Mouse (Mus musculus): ENCODE measurements around the gene Cyb5r4. TPM values are rescaled to one million over a fixed set of nuclear protein-coding genes. Genes with fewer than 3 reads are reported as not detected.

Cyb5r4 gene
- polyA plus RNA-seq, 1 experiment: 8.5 TPM

DNA sequence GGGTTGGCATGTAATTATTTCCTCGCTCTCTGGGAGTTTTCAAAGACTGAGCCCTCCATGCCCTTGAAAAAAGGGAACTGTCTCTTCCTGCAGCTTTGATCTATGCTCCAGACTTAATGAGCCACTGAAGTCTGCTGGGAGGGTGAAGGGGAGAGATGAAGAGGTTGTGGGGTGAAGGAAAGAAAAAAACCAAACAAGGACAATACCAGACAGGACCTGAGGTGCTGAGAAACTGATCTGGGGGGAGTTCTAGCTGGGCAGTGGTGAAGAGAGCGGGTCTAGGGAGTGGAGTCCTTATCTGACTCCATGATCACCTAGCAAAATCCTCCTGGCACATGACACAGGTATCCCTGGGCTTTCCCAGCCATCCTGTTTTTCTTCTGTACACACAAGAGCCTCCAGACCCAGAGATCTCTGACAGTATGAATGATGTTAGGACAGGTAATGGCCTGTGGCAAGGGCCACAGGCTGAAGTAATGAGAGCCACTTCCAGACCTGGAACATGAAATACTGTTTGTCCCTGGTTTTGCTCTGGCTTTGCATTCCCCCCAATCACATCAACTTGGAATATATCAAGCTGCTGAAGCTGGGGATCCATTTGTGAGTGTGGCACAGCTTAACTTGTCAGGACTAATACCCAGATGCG, 24.6 kb upstream of the Cyb5r4 start:
- Histone ChIP-seq H3K27me3 (ENCODE audit: control insufficient read depth, insufficient read depth, low read length) (no peaks in the 10 kb centered on the region), H3K36me3 (ENCODE audit: control insufficient read depth, insufficient read depth, low read length) (no peaks in the 10 kb centered on the region), H3K4me1 (replicated peaks; ENCODE audit: control insufficient read depth, insufficient read depth, low read length) (no peaks in the 10 kb centered on the region), H3K4me3 (ENCODE audit: control insufficient read depth, insufficient read depth, low read length) (no peak overlapping the region), H3K27ac (ENCODE audit: control insufficient read depth, insufficient read depth, low read length) (no peak overlapping the region)
- DNase-seq: no peak
- 55% methylated on average over 3 of the region's 3 CpGs for WGBS
- no peak for TF ChIP-seq POLR2A (IDR thresholded peaks at IDR 0.05; ENCODE audit: control insufficient read depth, extremely low read depth, insufficient read depth, low read length, poor library complexity)
- no peak for TF ChIP-seq CTCF (IDR thresholded peaks at IDR 0.05; ENCODE audit: borderline replicate concordance, control insufficient read depth, extremely low read depth, insufficient read depth, low read length, poor library complexity)

DNA sequence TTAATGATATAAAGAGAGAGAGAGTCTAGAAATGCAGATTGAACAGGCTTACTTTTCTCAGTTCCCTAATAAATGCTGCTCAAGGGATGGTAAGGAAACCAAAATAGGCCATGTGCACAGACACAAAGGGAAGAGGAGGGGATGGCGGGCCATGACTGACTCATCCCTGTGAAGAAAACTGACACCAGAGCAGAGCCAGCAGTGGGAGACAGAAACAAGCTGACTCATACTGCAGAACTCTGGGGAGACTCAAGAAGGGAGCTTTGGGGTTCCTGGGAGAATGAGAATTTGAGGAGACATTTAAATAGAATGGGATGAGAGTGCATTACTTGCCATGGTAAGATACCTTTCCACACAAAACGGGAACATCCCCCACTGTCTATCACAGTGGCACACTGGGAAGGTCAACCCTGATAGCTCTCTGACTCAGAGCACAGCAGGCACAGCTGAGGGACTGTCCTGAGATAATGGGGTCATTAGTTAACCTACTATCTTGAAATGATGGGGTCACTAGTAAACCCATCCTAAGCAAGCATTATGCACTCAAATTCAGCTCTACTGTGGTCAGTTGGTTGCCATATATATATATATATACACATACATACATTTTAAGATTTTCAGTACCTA, 21.7 kb upstream of the Cyb5r4 start:
- no peaks in the 10 kb centered on the region for H3K27me3 ChIP-seq (ENCODE audit: control insufficient read depth, insufficient read depth, low read length)
- no peaks in the 10 kb centered on the region for H3K4me1 ChIP-seq (replicated peaks; ENCODE audit: control insufficient read depth, insufficient read depth, low read length)
- WGBS: 67% methylated on average over 2 of the region's 2 CpGs
- H3K4me3 ChIP-seq (ENCODE audit: control insufficient read depth, insufficient read depth, low read length): no peak overlapping the region
- TF ChIP-seq CTCF (IDR thresholded peaks at IDR 0.05; ENCODE audit: borderline replicate concordance, control insufficient read depth, extremely low read depth, insufficient read depth, low read length, poor library complexity) (no peak), POLR2A (IDR thresholded peaks at IDR 0.05; ENCODE audit: control insufficient read depth, extremely low read depth, insufficient read depth, low read length, poor library complexity) (no peak)
- no peaks in the 10 kb centered on the region for H3K36me3 ChIP-seq (ENCODE audit: control insufficient read depth, insufficient read depth, low read length)
- H3K27ac ChIP-seq (ENCODE audit: control insufficient read depth, insufficient read depth, low read length): no peak overlapping the region
- DNase-seq: no peak

DNA sequence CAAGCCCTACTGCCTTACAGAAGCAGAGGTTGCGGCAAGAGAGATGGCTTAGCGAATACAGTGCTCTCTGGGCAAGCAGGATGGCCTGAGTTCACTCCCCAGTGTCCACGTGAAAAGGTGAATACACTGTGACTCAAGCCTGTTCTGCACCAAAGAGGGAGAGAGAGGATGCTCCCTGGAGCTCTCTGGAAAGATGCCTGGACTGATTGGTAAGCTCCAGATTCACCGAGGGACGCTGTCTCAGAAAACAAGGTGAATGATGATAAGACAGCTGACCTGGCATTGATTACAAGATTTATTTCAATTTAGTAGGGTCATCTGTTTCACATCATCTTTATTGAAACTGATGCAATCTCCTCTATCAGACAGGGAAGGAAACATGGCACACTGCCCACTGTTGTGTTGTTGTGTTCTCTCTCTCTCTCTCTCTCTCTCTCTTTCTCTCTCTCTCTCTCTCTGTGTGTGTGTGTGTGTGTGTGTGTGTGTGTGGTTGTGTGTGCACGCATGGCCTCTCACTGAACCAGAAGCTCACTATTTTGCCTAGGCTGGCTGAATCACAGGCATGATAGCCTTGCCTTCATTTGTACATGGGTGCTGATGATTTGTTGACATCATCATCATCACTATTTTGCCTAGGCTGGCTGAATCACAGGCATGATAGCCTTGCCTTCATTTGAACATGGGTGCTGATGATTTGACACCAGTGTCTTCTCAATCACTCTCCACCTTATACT, 16.9 kb upstream of the Cyb5r4 start:
- no peak overlapping the region for H3K4me3 ChIP-seq (ENCODE audit: control insufficient read depth, insufficient read depth, low read length)
- H3K4me1 ChIP-seq (replicated peaks; ENCODE audit: control insufficient read depth, insufficient read depth, low read length): no peaks in the 10 kb centered on the region
- no peak overlapping the region for H3K27ac ChIP-seq (ENCODE audit: control insufficient read depth, insufficient read depth, low read length)
- H3K27me3 ChIP-seq (ENCODE audit: control insufficient read depth, insufficient read depth, low read length): no peaks in the 10 kb centered on the region
- TF ChIP-seq CTCF (IDR thresholded peaks at IDR 0.05; ENCODE audit: borderline replicate concordance, control insufficient read depth, extremely low read depth, insufficient read depth, low read length, poor library complexity) (no peak), POLR2A (IDR thresholded peaks at IDR 0.05; ENCODE audit: control insufficient read depth, extremely low read depth, insufficient read depth, low read length, poor library complexity) (no peak)
- DNase-seq: no peak
- no peaks in the 10 kb centered on the region for H3K36me3 ChIP-seq (ENCODE audit: control insufficient read depth, insufficient read depth, low read length)
- WGBS: 82% methylated on average over 6 of the region's 6 CpGs

DNA sequence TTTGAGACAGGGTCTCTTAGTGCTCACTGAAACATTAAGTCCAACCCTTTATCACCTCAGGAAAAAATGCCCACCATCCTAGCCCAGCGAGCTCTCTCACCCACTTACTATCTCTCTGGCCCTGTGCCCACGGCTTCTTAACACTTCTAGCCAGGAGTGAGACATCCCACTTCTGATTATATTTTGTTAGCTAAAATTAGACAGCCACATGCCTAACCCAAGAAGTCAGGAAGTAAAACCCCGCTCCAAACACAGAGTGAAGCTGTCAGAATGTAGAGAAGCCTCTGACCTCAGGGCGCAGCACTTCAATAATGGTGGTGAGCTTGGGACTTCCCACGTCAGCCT, 16.4 kb upstream of the Cyb5r4 start:
- WGBS: 53% methylated on average over 5 of the region's 5 CpGs

GRCm38 (mm10) chr9:87008507-87008906, 13.3 kb upstream of the Cyb5r4 start:
- Histone ChIP-seq H3K36me3 (ENCODE audit: control insufficient read depth, insufficient read depth, low read length) (no peaks in the 10 kb centered on the region), H3K27ac (ENCODE audit: control insufficient read depth, insufficient read depth, low read length) (no peak overlapping the region), H3K4me3 (ENCODE audit: control insufficient read depth, insufficient read depth, low read length) (no peak overlapping the region), H3K4me1 (replicated peaks; ENCODE audit: control insufficient read depth, insufficient read depth, low read length) (no peaks in the 10 kb centered on the region), H3K27me3 (ENCODE audit: control insufficient read depth, insufficient read depth, low read length) (no peaks in the 10 kb centered on the region)
- 53% methylated on average over 6 of the region's 6 CpGs for WGBS
- no peak for DNase-seq
- TF ChIP-seq POLR2A (IDR thresholded peaks at IDR 0.05; ENCODE audit: control insufficient read depth, extremely low read depth, insufficient read depth, low read length, poor library complexity): no peak
- TF ChIP-seq CTCF (IDR thresholded peaks at IDR 0.05; ENCODE audit: borderline replicate concordance, control insufficient read depth, extremely low read depth, insufficient read depth, low read length, poor library complexity): no peak

More for the DNA sequence above, 16.4 kb upstream of the Cyb5r4 start:
- TF ChIP-seq POLR2A (IDR thresholded peaks at IDR 0.05; ENCODE audit: control insufficient read depth, extremely low read depth, insufficient read depth, low read length, poor library complexity) (no peak), CTCF (IDR thresholded peaks at IDR 0.05; ENCODE audit: borderline replicate concordance, control insufficient read depth, extremely low read depth, insufficient read depth, low read length, poor library complexity) (no peak)
- no peaks in the 10 kb centered on the region for H3K36me3 ChIP-seq (ENCODE audit: control insufficient read depth, insufficient read depth, low read length)
- H3K4me1 ChIP-seq (replicated peaks; ENCODE audit: control insufficient read depth, insufficient read depth, low read length): no peaks in the 10 kb centered on the region
- H3K4me3 ChIP-seq (ENCODE audit: control insufficient read depth, insufficient read depth, low read length): no peak overlapping the region
- no peak overlapping the region for H3K27ac ChIP-seq (ENCODE audit: control insufficient read depth, insufficient read depth, low read length)
- no peak for DNase-seq
- H3K27me3 ChIP-seq (ENCODE audit: control insufficient read depth, insufficient read depth, low read length): no peaks in the 10 kb centered on the region

GRCm38 (mm10) chr9:87008919-87009318, 12.9 kb upstream of the Cyb5r4 start:
- H3K27ac ChIP-seq (ENCODE audit: control insufficient read depth, insufficient read depth, low read length): no peak overlapping the region
- no peaks in the 10 kb centered on the region for H3K27me3 ChIP-seq (ENCODE audit: control insufficient read depth, insufficient read depth, low read length)
- WGBS: 95% methylated on average over 1 of the region's 1 CpGs
- no peak overlapping the region for H3K4me3 ChIP-seq (ENCODE audit: control insufficient read depth, insufficient read depth, low read length)
- no peaks in the 10 kb centered on the region for H3K4me1 ChIP-seq (replicated peaks; ENCODE audit: control insufficient read depth, insufficient read depth, low read length)
- DNase-seq: no peak
- H3K36me3 ChIP-seq (ENCODE audit: control insufficient read depth, insufficient read depth, low read length): no peaks in the 10 kb centered on the region
- TF ChIP-seq POLR2A (IDR thresholded peaks at IDR 0.05; ENCODE audit: control insufficient read depth, extremely low read depth, insufficient read depth, low read length, poor library complexity): no peak
- no peak for TF ChIP-seq CTCF (IDR thresholded peaks at IDR 0.05; ENCODE audit: borderline replicate concordance, control insufficient read depth, extremely low read depth, insufficient read depth, low read length, poor library complexity)
